Mouse (Mus musculus) regulatory T cell (primary cell): ENCODE data around the gene Smim7.

Experiments used
- in situ Hi-C: fragments of 300-600 bp; cut with MboI, MseI; formaldehyde crosslinking; loops from one replicate; pipeline ENCODE4 v1.15.1; 2025; ENCODE audit warnings: high pct_unique_total_duplicates

Gene Smim7

DNA sequence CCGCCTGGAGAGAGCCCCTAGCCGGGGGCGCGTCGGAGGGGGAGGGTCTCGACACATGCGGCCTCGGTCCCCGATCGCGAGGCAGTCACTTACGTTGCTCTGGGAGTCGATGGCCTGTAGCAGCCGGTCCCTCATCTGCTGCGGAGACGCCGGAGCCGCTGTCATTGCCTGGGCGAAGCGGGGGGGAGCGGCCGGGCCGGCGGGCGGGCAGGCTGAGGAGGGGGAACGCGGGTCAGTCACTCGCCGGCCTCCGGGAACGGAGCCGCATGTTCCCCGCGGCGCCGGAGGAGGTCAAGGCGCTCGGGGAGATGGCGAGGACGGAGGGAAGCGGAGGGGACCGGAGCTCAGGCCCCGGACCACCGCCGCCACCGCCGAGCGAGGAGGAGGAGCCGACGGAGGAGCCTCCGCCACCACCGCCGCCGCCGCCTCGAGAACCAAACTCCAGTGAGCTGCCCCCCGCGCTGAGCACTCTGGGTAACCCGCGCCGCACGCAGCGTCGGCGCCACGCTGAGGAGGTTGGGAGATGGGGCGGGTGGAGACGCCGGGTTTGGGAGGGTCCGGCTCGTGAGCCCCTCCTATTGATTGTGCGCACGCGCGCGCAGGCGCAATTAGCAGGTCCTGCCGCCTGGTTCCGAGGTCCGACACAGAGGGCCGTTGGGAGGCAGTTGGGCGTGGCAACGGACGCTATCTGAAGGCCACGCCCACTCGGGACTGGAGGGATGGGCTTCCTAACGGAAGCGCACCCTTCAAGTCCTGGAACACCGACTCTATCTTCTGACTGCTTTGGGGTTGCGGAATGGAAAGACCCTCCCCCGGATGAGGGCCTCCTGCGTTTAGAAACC, 22.9 kb downstream of the Smim7 start, which contains the start of gene Med26:
TSS of gene Med26 (minus strand) at position 469 of the 842 bp plus-strand sequence.
- in situ Hi-C loops = loop anchor here (10.0 kb wide), 1 partner anchor 53 kb away; the partner anchor contains the start of gene Slc35e1

DNA sequence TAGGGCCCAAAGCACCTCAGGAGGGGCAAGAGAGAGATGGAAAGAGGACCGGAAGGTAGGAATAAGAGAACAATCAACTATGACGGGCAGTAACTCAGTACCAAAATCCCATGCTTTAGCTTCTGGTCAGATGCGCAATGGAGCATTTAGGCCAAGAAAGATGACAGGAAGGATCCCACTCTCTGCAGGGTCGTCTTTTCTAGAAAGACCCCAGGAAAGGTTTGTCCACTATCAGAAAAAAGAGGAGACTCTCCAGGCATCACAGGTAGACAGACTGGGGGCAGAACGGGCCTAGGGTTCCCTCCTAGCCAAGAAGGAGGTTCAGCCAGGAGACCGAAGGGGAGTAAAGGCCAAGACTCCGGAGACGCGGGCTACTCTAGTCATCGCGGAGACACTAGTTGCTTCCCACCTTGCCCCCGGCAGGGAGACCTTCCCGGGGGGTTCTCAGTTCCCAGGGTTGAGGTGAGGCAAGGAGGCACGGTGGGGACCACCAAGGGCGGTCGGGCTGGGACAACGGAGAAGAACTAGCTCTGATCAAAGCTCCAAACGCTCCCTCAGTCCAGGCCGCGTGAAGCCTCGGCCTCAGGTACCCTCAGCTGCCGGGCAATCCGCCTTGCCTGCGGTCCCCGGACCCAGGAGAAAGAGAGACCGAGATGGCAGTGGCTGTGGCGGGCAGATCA, 23.6 kb downstream of the Smim7 start:
- in situ Hi-C loops = loop anchor here (10.0 kb wide), 1 partner anchor 52 kb away; the partner anchor contains the start of gene Slc35e1

DNA sequence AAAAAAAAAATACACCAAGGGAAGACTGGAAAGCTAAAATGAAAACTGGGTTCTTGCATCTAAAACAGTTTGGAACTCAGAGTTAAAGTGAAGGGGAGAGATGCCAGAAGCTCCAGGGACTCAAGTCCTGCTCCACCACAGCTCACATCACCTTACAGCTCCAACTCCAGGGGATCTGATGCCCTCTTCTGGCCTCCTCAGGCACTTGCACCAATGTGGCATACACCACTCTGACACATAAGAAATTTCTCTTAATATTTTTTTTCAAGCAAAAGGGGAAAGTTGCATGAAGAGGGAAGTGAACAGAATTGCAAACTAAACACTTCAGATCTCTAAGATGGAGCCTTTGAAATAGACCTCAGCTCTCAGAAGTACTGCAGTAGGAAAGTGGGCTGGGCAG, 31.7 kb downstream of the Smim7 start:
- in situ Hi-C loops = no loop called here

DNA sequence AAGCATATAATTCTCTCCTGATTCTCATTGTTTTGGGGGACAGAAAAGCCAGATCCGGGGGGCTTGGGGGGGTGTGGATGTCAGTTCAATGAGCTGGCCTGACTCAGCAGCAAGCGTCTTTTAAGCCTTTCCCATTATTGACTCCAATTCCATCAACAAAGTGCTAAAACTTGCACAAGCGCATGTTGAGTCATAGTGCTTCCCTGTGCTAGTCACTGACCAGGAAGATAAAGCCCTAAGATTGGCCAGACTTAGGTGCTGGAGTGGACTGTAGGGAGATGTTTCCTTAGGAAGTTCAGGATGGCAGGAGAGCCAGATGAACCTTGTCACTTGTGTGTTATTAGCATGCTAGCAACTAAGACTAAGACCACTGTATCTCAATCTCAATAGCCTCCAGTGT, 36.0 kb downstream of the Smim7 start:
- in situ Hi-C loops = no loop called here

DNA sequence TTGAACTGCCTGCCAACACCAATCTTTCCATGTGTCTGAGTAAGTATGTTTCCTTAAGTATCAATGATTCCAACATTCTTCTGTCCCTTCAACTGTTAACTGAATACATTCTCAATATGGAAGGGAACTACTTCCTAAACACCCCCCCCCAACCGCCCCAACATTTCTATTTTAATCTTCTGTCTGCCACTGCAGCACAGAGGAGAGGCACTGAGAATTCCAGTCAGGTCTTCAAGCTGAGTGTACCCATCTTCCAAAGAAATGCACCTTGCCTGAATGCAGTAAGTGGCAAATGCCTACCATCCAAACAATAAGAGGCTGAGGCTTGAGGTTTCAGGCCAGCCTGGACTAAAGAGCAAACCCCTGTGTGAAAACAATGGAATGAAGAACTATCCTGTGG, 38.8 kb downstream of the Smim7 start:
- in situ Hi-C loops = no loop called here

DNA sequence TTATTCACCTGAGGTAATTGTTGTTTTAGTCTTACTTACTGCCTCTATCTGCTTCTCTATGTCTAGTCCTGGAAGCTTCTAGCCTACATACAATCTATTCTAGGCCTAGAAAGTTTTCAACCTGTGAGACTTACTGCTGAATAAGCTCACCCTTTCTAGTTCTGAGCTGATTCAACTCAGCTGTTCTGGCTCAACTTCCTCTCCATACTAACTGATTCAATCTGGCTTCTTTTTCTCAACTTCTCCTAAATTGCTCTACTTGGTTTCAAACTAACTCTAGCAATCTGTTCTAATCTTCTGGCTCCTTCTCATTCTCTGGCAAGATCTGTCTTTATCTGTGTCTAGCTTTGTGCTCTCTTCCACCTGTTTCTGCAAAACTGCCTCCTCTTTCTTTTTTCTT, 49.0 kb downstream of the Smim7 start:
- in situ Hi-C loops = no loop called here

DNA sequence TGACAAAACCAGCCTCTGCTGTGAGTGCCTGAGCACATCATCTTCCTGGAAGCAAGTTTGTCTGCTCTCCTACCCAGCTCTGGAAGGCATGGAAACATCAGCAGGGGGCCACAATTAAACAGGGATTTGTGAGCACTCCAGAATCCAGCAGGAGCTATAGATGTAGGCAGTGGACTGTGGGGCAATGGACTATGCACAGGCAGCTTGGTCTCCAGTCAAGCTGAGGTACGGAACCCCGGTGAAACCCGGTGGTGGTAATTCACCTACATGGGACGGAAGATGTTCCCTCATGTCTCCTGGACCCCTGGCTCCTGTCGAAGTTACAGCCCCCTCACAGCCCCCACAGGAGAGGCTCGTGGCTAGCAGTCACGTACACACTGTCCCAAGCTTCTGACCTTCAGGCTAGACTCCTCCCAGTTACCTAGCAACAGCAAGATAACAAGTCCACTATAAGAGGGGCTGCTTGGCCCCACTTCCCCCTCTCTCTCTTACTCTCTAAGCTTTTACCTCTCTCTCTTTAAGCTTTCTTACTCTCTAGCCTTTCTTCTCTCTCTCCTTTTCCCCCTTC, 53.4 kb downstream of the Smim7 start:
- in situ Hi-C loops = no loop called here
